Mouse (Mus musculus) limb, embryonic 15.5 days (tissue): ENCODE measurements around the gene Slc35c2. TPM values are rescaled to one million over a fixed set of nuclear protein-coding genes. Genes with fewer than 3 reads are reported as not detected.

ENCODE experiments used
- ATAC-seq: fragments of 200-750 bp; cut with Nextera tagmentation; 2 replicates; pipeline ENCODE4 v1.8.0; 2017; ENCODE audit warnings: low read depth, moderate TSS enrichment; ENCODE audit not compliant: insufficient number of reproducible peaks, low FRiP score, low TSS enrichment
- H3K27ac ChIP-seq: fragments of 300-500 bp; sonication (generic); 2 replicates; pipeline ENCODE4 v1.5.1; 2015; ENCODE audit warnings: moderate library complexity, mild to moderate bottlenecking, inconsistent platforms
- H3K27me3 ChIP-seq: fragments of 300-500 bp; sonication (generic); 2 replicates; pipeline ENCODE4 v1.6.1; 2015; ENCODE audit warnings: inconsistent platforms
- H3K36me3 ChIP-seq: fragments of 300-500 bp; sonication (generic); 2 replicates; pipeline ENCODE4 v1.6.1; 2015; ENCODE audit warnings: inconsistent platforms
- H3K4me1 ChIP-seq: fragments of 300-500 bp; sonication (generic); 2 replicates; pipeline ENCODE4 v1.6.1; 2015; ENCODE audit warnings: inconsistent platforms
- H3K4me2 ChIP-seq: fragments of 300-500 bp; sonication (generic); 2 replicates; pipeline ENCODE4 v1.6.1; 2015; ENCODE audit warnings: mild to moderate bottlenecking, inconsistent platforms
- H3K4me3 ChIP-seq: fragments of 300-500 bp; sonication (generic); 2 replicates; pipeline ENCODE4 v1.5.1; 2015; ENCODE audit warnings: mild to moderate bottlenecking, inconsistent platforms
- H3K9ac ChIP-seq: fragments of 300-500 bp; sonication (generic); 2 replicates; pipeline ENCODE4 v1.6.1; 2015; ENCODE audit warnings: inconsistent platforms
- H3K9me3 ChIP-seq: fragments of 300-500 bp; sonication (generic); 2 replicates; pipeline ENCODE4 v1.6.1; 2016; ENCODE audit warnings: inconsistent platforms
- WGBS: fragments of 180-500 bp; shearing (Covaris S2); methylation state at CpG from one replicate; pipeline ENCODE4 v1.1.7; 2015; 5-methylcytosine and 5-hydroxymethylcytosine counted together
- polyA plus RNA-seq: library from polyadenylated mRNA; unstranded; fragments of >200 nt; fragmentation: Nextera tagmentation; extraction: Ambion mirVana; gene quantifications from 2 replicates; pipeline ENCODE4 v1.2.1, GENCODE M21; 2015

The Slc35c2 gene
- polyA plus RNA-seq, 1 experiment from 2014 or later: 53.3 TPM

GRCm38 (mm10) chr2:165270858-165271257 lies 16.8 kb downstream of the Slc35c2 start:
- no peak for ATAC-seq
- no peak overlapping the region for H3K9ac ChIP-seq
- no peaks in the 10 kb centered on the region for H3K36me3 ChIP-seq
- peaks cover 30% of the 10 kb centered on the region for H3K27me3 ChIP-seq
- H3K9me3 ChIP-seq: no peaks in the 10 kb centered on the region
- H3K4me3 ChIP-seq: no peak overlapping the region
- no peak overlapping the region for H3K4me2 ChIP-seq
- no peak overlapping the region for H3K27ac ChIP-seq
- 29% methylated on average over 7 of the region's 7 CpGs for WGBS
- H3K4me1 ChIP-seq: peaks cover 11% of the 10 kb centered on the region

- no peak overlapping the region for H3K9ac ChIP-seq
- H3K4me2 ChIP-seq: no peak overlapping the region
- no peaks in the 10 kb centered on the region for H3K36me3 ChIP-seq
- ATAC-seq: no peak
- no peaks in the 10 kb centered on the region for H3K4me1 ChIP-seq
- WGBS: 20% methylated on average over 12 of the region's 12 CpGs
- no peak overlapping the region for H3K27ac ChIP-seq
- H3K4me3 ChIP-seq: no peak overlapping the region
- no peaks in the 10 kb centered on the region for H3K9me3 ChIP-seq
- peaks cover 30% of the 10 kb centered on the region for H3K27me3 ChIP-seq
Observed at GRCm38 (mm10) chr2:165266739-165267138, 20.9 kb downstream of the Slc35c2 start.

GRCm38 (mm10) chr2:165263861-165264260 lies 23.8 kb downstream of the Slc35c2 start:
- Histone ChIP-seq H3K36me3 (no peaks in the 10 kb centered on the region), H3K4me1 (no peaks in the 10 kb centered on the region), H3K4me2 (no peak overlapping the region), H3K4me3 (no peak overlapping the region), H3K9ac (no peak overlapping the region), H3K27ac (no peak overlapping the region), H3K27me3 (peaks cover 33% of the 10 kb centered on the region), H3K9me3 (no peaks in the 10 kb centered on the region)
- no peak for ATAC-seq
- WGBS: 58% methylated on average over 7 of the region's 7 CpGs

- H3K27ac ChIP-seq: no peak overlapping the region
- WGBS: 56% methylated on average over 18 of the region's 18 CpGs
- peaks cover 27% of the 10 kb centered on the region for H3K27me3 ChIP-seq
Observed at GRCm38 (mm10) chr2:165262274-165262990, 25.2 kb downstream of the Slc35c2 start.

GRCm38 (mm10) chr2:165259859-165260258 lies 27.8 kb downstream of the Slc35c2 start:
- Histone ChIP-seq H3K4me3 (no peak overlapping the region), H3K9ac (no peak overlapping the region), H3K36me3 (no peaks in the 10 kb centered on the region), H3K9me3 (no peaks in the 10 kb centered on the region), H3K4me2 (no peak overlapping the region), H3K27ac (no peak overlapping the region), H3K27me3 (peaks cover 30% of the 10 kb centered on the region), H3K4me1 (no peaks in the 10 kb centered on the region)
- no peak for ATAC-seq
- 64% methylated on average over 8 of the region's 8 CpGs for WGBS

More at GRCm38 (mm10) chr2:165262274-165262990, 25.2 kb downstream of the Slc35c2 start:
- Histone ChIP-seq H3K4me3 (no peak overlapping the region), H3K9ac (no peak overlapping the region), H3K4me1 (no peaks in the 10 kb centered on the region), H3K9me3 (no peaks in the 10 kb centered on the region), H3K36me3 (no peaks in the 10 kb centered on the region), H3K4me2 (no peak overlapping the region)
- ATAC-seq: no peak

GRCm38 (mm10) chr2:165258321-165258720 lies 29.3 kb downstream of the Slc35c2 start:
- ATAC-seq: no peak
- no peaks in the 10 kb centered on the region for H3K4me1 ChIP-seq

GRCm38 (mm10) chr2:165257151-165257834 lies 30.4 kb downstream of the Slc35c2 start:
- WGBS: 53% methylated on average over 11 of the region's 11 CpGs
- no peak overlapping the region for H3K27ac ChIP-seq
- no peak overlapping the region for H3K9ac ChIP-seq
- H3K36me3 ChIP-seq: no peaks in the 10 kb centered on the region
- H3K4me1 ChIP-seq: no peaks in the 10 kb centered on the region
- no peak overlapping the region for H3K4me2 ChIP-seq
- ATAC-seq: no peak
- H3K9me3 ChIP-seq: no peaks in the 10 kb centered on the region
- no peak overlapping the region for H3K4me3 ChIP-seq
- peaks cover 55% of the 10 kb centered on the region for H3K27me3 ChIP-seq

More at GRCm38 (mm10) chr2:165258321-165258720, 29.3 kb downstream of the Slc35c2 start:
- Histone ChIP-seq H3K4me2 (no peak overlapping the region), H3K36me3 (no peaks in the 10 kb centered on the region), H3K9ac (no peak overlapping the region), H3K4me3 (no peak overlapping the region), H3K27ac (no peak overlapping the region), H3K27me3 (peaks cover 46% of the 10 kb centered on the region), H3K9me3 (no peaks in the 10 kb centered on the region)
- WGBS: 79% methylated on average over 6 of the region's 6 CpGs

- no peak overlapping the region for H3K9ac ChIP-seq
- 64% methylated on average over 10 of the region's 10 CpGs for WGBS
- H3K9me3 ChIP-seq: no peaks in the 10 kb centered on the region
- no peak overlapping the region for H3K27ac ChIP-seq
- no peak overlapping the region for H3K4me2 ChIP-seq
- no peak for ATAC-seq
- H3K36me3 ChIP-seq: no peaks in the 10 kb centered on the region
- no peak overlapping the region for H3K4me3 ChIP-seq
- peaks cover 52% of the 10 kb centered on the region for H3K27me3 ChIP-seq
- H3K4me1 ChIP-seq: no peaks in the 10 kb centered on the region
Observed at GRCm38 (mm10) chr2:165256213-165256612, 31.5 kb downstream of the Slc35c2 start.

GRCm38 (mm10) chr2:165253867-165254266 lies 33.8 kb downstream of the Slc35c2 start:
- H3K36me3 ChIP-seq: no peaks in the 10 kb centered on the region
- H3K4me1 ChIP-seq: no peaks in the 10 kb centered on the region
- ATAC-seq: no peak
- H3K4me2 ChIP-seq: no peak overlapping the region
- H3K27ac ChIP-seq: no peak overlapping the region
- no peaks in the 10 kb centered on the region for H3K9me3 ChIP-seq
- no peak overlapping the region for H3K4me3 ChIP-seq
- H3K27me3 ChIP-seq: peaks cover 53% of the 10 kb centered on the region
- WGBS: 13% methylated on average over 8 of the region's 10 CpGs
- no peak overlapping the region; the same call in 1 of the 2 replicates for H3K9ac ChIP-seq

GRCm38 (mm10) chr2:165253269-165253668 lies 34.4 kb downstream of the Slc35c2 start:
- no peak overlapping the region for H3K4me3 ChIP-seq
- no peaks in the 10 kb centered on the region for H3K4me1 ChIP-seq
- no peaks in the 10 kb centered on the region for H3K9me3 ChIP-seq
- H3K36me3 ChIP-seq: no peaks in the 10 kb centered on the region
- ATAC-seq: no peak
- no peak overlapping the region for H3K27ac ChIP-seq
- H3K4me2 ChIP-seq: no peak overlapping the region
- no peak overlapping the region for H3K9ac ChIP-seq
- WGBS: 77% methylated on average over 8 of the region's 8 CpGs
- H3K27me3 ChIP-seq: peaks cover 53% of the 10 kb centered on the region

- Histone ChIP-seq H3K36me3 (no peaks in the 10 kb centered on the region), H3K4me2 (no peak overlapping the region), H3K27ac (no peak overlapping the region), H3K4me3 (no peak overlapping the region), H3K9ac (no peak overlapping the region), H3K27me3 (peaks cover 54% of the 10 kb centered on the region), H3K9me3 (no peaks in the 10 kb centered on the region), H3K4me1 (no peaks in the 10 kb centered on the region)
- WGBS: 49% methylated on average over 9 of the region's 9 CpGs
- no peak for ATAC-seq
Observed at GRCm38 (mm10) chr2:165252801-165253200, 34.9 kb downstream of the Slc35c2 start.

- H3K4me2 ChIP-seq: no peak overlapping the region
- H3K36me3 ChIP-seq: no peaks in the 10 kb centered on the region
- no peak for ATAC-seq
- no peak overlapping the region for H3K4me3 ChIP-seq
- no peak overlapping the region for H3K9ac ChIP-seq
- no peak overlapping the region for H3K27ac ChIP-seq
- H3K4me1 ChIP-seq: no peaks in the 10 kb centered on the region
- peaks cover 58% of the 10 kb centered on the region for H3K27me3 ChIP-seq
- no peaks in the 10 kb centered on the region for H3K9me3 ChIP-seq
- 83% methylated on average over 8 of the region's 8 CpGs for WGBS
Observed at GRCm38 (mm10) chr2:165252381-165252780, 35.3 kb downstream of the Slc35c2 start.
